Mouse (Mus musculus): ENCODE results near the gene Itgb8. TPM values are rescaled to one million over a fixed set of nuclear protein-coding genes. Genes with fewer than 3 reads are reported as not detected.

Gene Itgb8
- 0.02 and 0.05 TPM in 2 replicates for polyA plus RNA-seq (2012; rRNA removed)

DNA sequence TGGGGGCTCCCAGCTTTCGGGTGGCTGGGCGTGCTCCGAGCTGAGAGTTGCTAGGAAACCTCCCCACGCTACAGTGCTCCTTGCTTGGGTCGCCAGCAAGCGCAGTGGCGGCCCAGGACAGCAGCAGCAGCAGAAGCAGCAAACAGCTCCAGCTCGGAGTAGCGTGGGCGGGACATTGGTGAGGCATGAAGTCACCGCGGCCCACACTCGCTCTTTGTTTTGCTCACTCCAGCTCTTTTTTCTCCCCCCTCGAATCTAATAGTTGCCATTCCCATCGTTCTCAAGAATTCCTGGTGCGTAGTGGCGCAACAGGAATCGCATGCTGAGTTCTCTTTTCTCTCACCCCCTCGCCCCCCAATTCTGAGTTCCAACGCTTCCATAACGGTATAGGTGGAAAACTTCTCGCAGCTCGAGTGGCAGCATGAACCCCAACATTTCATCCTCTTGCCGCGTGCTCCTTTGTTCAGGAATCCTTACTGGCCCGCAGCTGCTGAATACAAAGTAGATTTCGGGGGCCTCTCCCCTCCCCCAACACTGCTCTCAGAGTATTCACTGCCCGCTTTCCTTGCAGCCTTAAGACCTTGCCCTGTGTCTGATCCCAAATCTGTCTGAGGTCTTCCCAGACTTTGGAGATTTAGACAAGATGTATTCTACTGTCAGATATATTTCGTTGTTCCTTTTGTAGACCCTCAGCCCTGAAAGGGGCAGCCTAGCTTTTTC lies at the start of gene Itgb8:
TSS of gene Itgb8 (minus strand) at position 107 of the 720 bp plus-strand sequence.

Other genes with a start within 250 kb of the Itgb8 start
- gene Macc1, start 75.5 kb upstream of the Itgb8 start, polyA plus RNA-seq (2012; rRNA removed) = 0.01 TPM in 1 of 2 replicates, not detected in the other